Mouse (Mus musculus): Measurements from ENCODE around the gene Ticrr. TPM values are rescaled to one million over a fixed set of nuclear protein-coding genes. Genes with fewer than 3 reads are reported as not detected.

The Ticrr gene
- polyA plus RNA-seq (2012; rRNA removed), result 1.8 and 1.9 TPM in 2 replicates

DNA sequence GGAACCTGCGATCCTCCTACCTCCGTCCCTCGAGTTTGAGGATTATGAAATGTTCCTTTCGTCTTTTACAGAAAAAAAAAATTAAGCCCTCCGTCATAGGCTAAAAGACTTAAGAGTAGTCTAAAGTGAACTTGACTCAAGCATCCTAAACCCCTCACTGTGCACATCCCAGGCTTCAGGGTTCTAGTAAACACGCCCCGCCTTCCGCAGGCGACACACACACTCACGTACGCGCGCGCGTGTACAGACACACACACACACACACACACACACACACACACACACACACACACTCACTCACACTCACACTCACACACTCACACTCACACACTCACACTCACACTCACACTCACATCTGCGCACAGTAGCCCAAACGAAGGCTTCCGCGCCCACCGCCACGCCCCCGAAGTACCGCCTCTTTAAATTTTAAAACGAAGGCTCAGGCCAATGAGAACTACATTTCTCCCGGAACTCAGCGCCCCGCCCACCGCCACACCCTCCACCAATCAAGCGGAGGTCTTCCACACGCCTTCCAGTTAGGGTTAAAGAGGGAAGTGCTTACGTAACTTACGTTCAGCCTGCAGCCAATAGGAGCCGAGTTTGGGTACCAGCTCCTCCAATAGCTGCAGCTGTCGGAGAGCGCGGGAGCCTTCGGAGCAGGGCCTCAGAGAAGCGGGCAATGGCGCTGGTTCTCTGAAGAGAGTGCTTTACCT, at the start of gene Ticrr:
Gene Ticrr, plus strand, starts transcription at position 619 of the 713 bp plus-strand sequence.
- Histone ChIP-seq H3K4me3 (ENCODE audit: control insufficient read depth, low read depth, low read length) (peak within 1 kb of the TSS; percentile 94), H3K4me1 (ENCODE audit: control insufficient read depth, insufficient read depth, low read length) (peaks cover 9% of the 10 kb centered on the region), H3K36me3 (ENCODE audit: control insufficient read depth, insufficient read depth, low read length) (no peaks in the 10 kb centered on the region), H3K27me3 (ENCODE audit: control insufficient read depth, insufficient read depth, low read length) (no peaks in the 10 kb centered on the region), H3K27ac (ENCODE audit: control insufficient read depth, insufficient read depth, low read depth, low read length) (peak within 1 kb of the TSS; percentile 76)
- TF ChIP-seq POLR2A (IDR thresholded peaks at IDR 0.05; ENCODE audit: control insufficient read depth, low read depth, low read length), result no peak
- no peak for TF ChIP-seq CTCF (IDR thresholded peaks at IDR 0.05; ENCODE audit: control insufficient read depth, insufficient read depth, insufficient replicate concordance, low read depth, low read length)

DNA sequence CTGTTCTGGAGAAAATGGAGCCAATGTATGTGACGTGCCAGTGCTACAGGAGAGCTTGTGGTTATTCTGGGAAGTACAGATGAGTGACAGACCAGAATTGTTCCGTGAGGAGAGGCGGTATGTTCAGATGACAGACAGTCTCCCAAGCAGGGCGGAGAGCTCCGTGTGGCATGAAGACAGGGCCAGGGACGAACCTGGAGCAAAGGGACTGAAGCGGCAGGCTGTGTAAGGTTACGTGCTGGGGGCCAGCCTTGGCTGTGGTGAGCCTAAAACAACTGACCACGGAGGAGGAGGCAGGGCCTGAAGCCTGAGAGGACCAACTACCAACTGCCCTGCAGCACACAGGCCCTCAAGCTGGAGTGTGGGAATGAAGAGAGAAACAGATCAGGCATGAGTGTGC, 48.1 kb upstream of the Ticrr start:
- Histone ChIP-seq H3K4me1 (ENCODE audit: control insufficient read depth, insufficient read depth, low read length) (peaks cover 5% of the 10 kb centered on the region), H3K4me3 (ENCODE audit: control insufficient read depth, low read depth, low read length) (peak overlapping the region; percentile 15; the same call in 1 of the 2 replicates), H3K36me3 (ENCODE audit: control insufficient read depth, insufficient read depth, low read length) (no peaks in the 10 kb centered on the region), H3K27ac (ENCODE audit: control insufficient read depth, insufficient read depth, low read depth, low read length) (no peak overlapping the region), H3K27me3 (ENCODE audit: control insufficient read depth, insufficient read depth, low read length) (no peaks in the 10 kb centered on the region)
- TF ChIP-seq CTCF (IDR thresholded peaks at IDR 0.05; ENCODE audit: control insufficient read depth, insufficient read depth, insufficient replicate concordance, low read depth, low read length) (no peak), POLR2A (IDR thresholded peaks at IDR 0.05; ENCODE audit: control insufficient read depth, low read depth, low read length) (no peak)

DNA sequence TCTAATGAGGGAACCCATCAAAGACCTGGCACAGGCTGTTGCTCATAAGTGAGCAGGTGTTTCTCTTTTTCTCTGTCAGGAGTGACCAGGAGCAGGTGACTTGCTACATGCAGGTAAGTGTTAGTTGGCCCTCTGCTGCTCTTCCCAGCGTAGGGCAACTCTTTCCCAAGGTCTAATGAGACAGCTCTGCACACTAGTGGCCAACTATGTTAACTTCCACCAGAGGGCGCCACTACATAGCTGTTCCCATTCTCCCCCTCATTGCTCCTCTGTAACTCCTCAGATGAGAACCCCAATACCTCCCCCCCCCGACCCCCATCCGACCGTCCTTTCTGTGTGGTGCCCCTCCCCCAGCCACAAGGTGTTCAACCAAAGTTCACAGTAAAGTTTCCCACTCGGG, 47.2 kb upstream of the Ticrr start:
- Histone ChIP-seq H3K27me3 (ENCODE audit: control insufficient read depth, insufficient read depth, low read length) (no peaks in the 10 kb centered on the region), H3K4me3 (ENCODE audit: control insufficient read depth, low read depth, low read length) (no peak overlapping the region), H3K4me1 (ENCODE audit: control insufficient read depth, insufficient read depth, low read length) (peaks cover 9% of the 10 kb centered on the region), H3K36me3 (ENCODE audit: control insufficient read depth, insufficient read depth, low read length) (no peaks in the 10 kb centered on the region), H3K27ac (ENCODE audit: control insufficient read depth, insufficient read depth, low read depth, low read length) (no peak overlapping the region)
- TF ChIP-seq CTCF (IDR thresholded peaks at IDR 0.05; ENCODE audit: control insufficient read depth, insufficient read depth, insufficient replicate concordance, low read depth, low read length), result peak; percentile 40; the same call in 1 of the 2 replicates
- TF ChIP-seq POLR2A (IDR thresholded peaks at IDR 0.05; ENCODE audit: control insufficient read depth, low read depth, low read length), result no peak

DNA sequence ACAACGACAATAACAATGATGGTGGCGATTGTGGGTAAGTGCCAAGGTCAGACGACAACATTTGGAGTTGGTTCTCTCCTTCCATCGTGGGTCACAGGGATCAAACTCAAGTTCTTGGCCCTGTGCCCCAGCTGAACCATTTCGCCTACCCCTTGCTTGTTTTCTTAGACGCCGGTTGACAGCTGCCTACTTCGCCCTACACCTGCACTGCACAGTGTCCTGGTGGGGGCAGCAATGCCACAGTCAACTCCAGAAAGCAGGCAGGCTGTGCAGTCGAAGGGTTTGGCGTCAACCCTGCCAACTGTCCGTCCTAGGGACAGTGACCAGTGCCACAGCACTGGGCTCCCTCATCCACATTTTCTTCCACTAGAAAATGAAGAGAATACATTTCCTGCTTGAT, 46.7 kb upstream of the Ticrr start:
- TF ChIP-seq POLR2A (IDR thresholded peaks at IDR 0.05; ENCODE audit: control insufficient read depth, low read depth, low read length) (no peak), CTCF (IDR thresholded peaks at IDR 0.05; ENCODE audit: control insufficient read depth, insufficient read depth, insufficient replicate concordance, low read depth, low read length) (peak; percentile 13; the same call in 1 of the 2 replicates)
- H3K4me1 ChIP-seq (ENCODE audit: control insufficient read depth, insufficient read depth, low read length), result peaks cover 9% of the 10 kb centered on the region
- no peak overlapping the region for H3K27ac ChIP-seq (ENCODE audit: control insufficient read depth, insufficient read depth, low read depth, low read length)
- H3K36me3 ChIP-seq (ENCODE audit: control insufficient read depth, insufficient read depth, low read length), result no peaks in the 10 kb centered on the region
- no peak overlapping the region for H3K4me3 ChIP-seq (ENCODE audit: control insufficient read depth, low read depth, low read length)
- no peaks in the 10 kb centered on the region for H3K27me3 ChIP-seq (ENCODE audit: control insufficient read depth, insufficient read depth, low read length)

GRCm38 (mm10) chr7:79615008-79615407, 45.0 kb upstream of the Ticrr start:
- H3K4me1 ChIP-seq (ENCODE audit: control insufficient read depth, insufficient read depth, low read length), result peaks cover 9% of the 10 kb centered on the region
- no peak overlapping the region for H3K27ac ChIP-seq (ENCODE audit: control insufficient read depth, insufficient read depth, low read depth, low read length)
- H3K27me3 ChIP-seq (ENCODE audit: control insufficient read depth, insufficient read depth, low read length), result no peaks in the 10 kb centered on the region
- no peaks in the 10 kb centered on the region for H3K36me3 ChIP-seq (ENCODE audit: control insufficient read depth, insufficient read depth, low read length)
- TF ChIP-seq CTCF (IDR thresholded peaks at IDR 0.05; ENCODE audit: control insufficient read depth, insufficient read depth, insufficient replicate concordance, low read depth, low read length) (no peak), POLR2A (IDR thresholded peaks at IDR 0.05; ENCODE audit: control insufficient read depth, low read depth, low read length) (no peak)
- H3K4me3 ChIP-seq (ENCODE audit: control insufficient read depth, low read depth, low read length), result no peak overlapping the region

- no peak overlapping the region for H3K27ac ChIP-seq (ENCODE audit: control insufficient read depth, insufficient read depth, low read depth, low read length)
- no peaks in the 10 kb centered on the region for H3K27me3 ChIP-seq (ENCODE audit: control insufficient read depth, insufficient read depth, low read length)
- H3K4me1 ChIP-seq (ENCODE audit: control insufficient read depth, insufficient read depth, low read length), result peaks cover 9% of the 10 kb centered on the region
- no peaks in the 10 kb centered on the region for H3K36me3 ChIP-seq (ENCODE audit: control insufficient read depth, insufficient read depth, low read length)
- H3K4me3 ChIP-seq (ENCODE audit: control insufficient read depth, low read depth, low read length), result no peak overlapping the region; the same call in 1 of the 2 replicates
- TF ChIP-seq CTCF (IDR thresholded peaks at IDR 0.05; ENCODE audit: control insufficient read depth, insufficient read depth, insufficient replicate concordance, low read depth, low read length) (no peak), POLR2A (IDR thresholded peaks at IDR 0.05; ENCODE audit: control insufficient read depth, low read depth, low read length) (no peak)
Observed at GRCm38 (mm10) chr7:79615941-79616340, 44.1 kb upstream of the Ticrr start.

- Histone ChIP-seq H3K27me3 (ENCODE audit: control insufficient read depth, insufficient read depth, low read length) (no peaks in the 10 kb centered on the region), H3K27ac (ENCODE audit: control insufficient read depth, insufficient read depth, low read depth, low read length) (no peak within 1 kb of the TSS), H3K4me3 (ENCODE audit: control insufficient read depth, low read depth, low read length) (peak within 1 kb of the TSS; percentile 54)
Observed at GRCm38 (mm10) chr7:79617418-79617817, 42.6 kb upstream of the Ticrr start, which contains the start of gene Rhcg. Gene Rhcg (minus strand): TSS chr7:79617657.

More at GRCm38 (mm10) chr7:79617418-79617817, 42.6 kb upstream of the Ticrr start, which contains the start of gene Rhcg:
- H3K4me1 ChIP-seq (ENCODE audit: control insufficient read depth, insufficient read depth, low read length), result peaks cover 9% of the 10 kb centered on the region
- H3K36me3 ChIP-seq (ENCODE audit: control insufficient read depth, insufficient read depth, low read length), result no peaks in the 10 kb centered on the region
- no peak for TF ChIP-seq CTCF (IDR thresholded peaks at IDR 0.05; ENCODE audit: control insufficient read depth, insufficient read depth, insufficient replicate concordance, low read depth, low read length)
- TF ChIP-seq POLR2A (IDR thresholded peaks at IDR 0.05; ENCODE audit: control insufficient read depth, low read depth, low read length), result peak; percentile 21; the same call in 1 of the 2 replicates
